Mouse (Mus musculus) liver, embryonic 15.5 days (tissue): ENCODE results near the gene Luc7l. TPM values are rescaled to one million over a fixed set of nuclear protein-coding genes. Genes with fewer than 3 reads are reported as not detected.

ENCODE experiments used
- ATAC-seq: fragments of 200-750 bp; cut with Nextera tagmentation; 2 replicates; pipeline ENCODE4 v1.8.0; 2017; ENCODE audit warnings: moderate number of reproducible peaks, mild to moderate bottlenecking, moderate library complexity; ENCODE audit not compliant: insufficient read depth
- H3K27ac ChIP-seq: fragments of 300-500 bp; sonication (generic); replicated peaks from 2 replicates; pipeline ENCODE4 v1.5.1; 2015; ENCODE audit warnings: mild to moderate bottlenecking, inconsistent platforms
- H3K27me3 ChIP-seq: fragments of 300-500 bp; sonication (generic); 2 replicates; pipeline ENCODE4 v1.6.1; 2015; ENCODE audit warnings: mild to moderate bottlenecking, inconsistent platforms
- H3K36me3 ChIP-seq: fragments of 300-500 bp; sonication (generic); replicated peaks from 2 replicates; pipeline ENCODE4 v1.6.1; 2015; ENCODE audit warnings: moderate library complexity, mild to moderate bottlenecking, inconsistent platforms
- H3K4me1 ChIP-seq: fragments of 300-500 bp; sonication (generic); replicated peaks from 2 replicates; pipeline ENCODE4 v1.6.1; 2015; ENCODE audit warnings: inconsistent platforms
- H3K4me2 ChIP-seq: fragments of 300-500 bp; sonication (generic); 2 replicates; pipeline ENCODE4 v1.6.1; 2015; ENCODE audit warnings: moderate library complexity, mild to moderate bottlenecking, inconsistent platforms
- H3K4me3 ChIP-seq: fragments of 300-500 bp; sonication (generic); replicated peaks from 2 replicates; pipeline ENCODE4 v1.5.1; 2015; ENCODE audit warnings: mild to moderate bottlenecking, inconsistent platforms
- H3K9ac ChIP-seq: fragments of 300-500 bp; sonication (generic); 2 replicates; pipeline ENCODE4 v1.6.1; 2015; ENCODE audit warnings: moderate library complexity, mild to moderate bottlenecking, inconsistent platforms
- H3K9me3 ChIP-seq: fragments of 300-500 bp; sonication (generic); replicated peaks from 2 replicates; pipeline ENCODE4 v1.6.1; 2016; ENCODE audit warnings: inconsistent platforms
- WGBS: fragments of 180-500 bp; shearing (Covaris S2); methylation state at CpG from one replicate; pipeline ENCODE4 v1.1.7; 2015; ENCODE audit warnings: mixed read lengths; ENCODE audit not compliant: insufficient replicate concordance; 5-methylcytosine and 5-hydroxymethylcytosine counted together
- polyA plus RNA-seq: library from polyadenylated mRNA; unstranded; fragments of >200 nt; fragmentation: Nextera tagmentation; extraction: Ambion mirVana; gene quantifications from 2 replicates; pipeline ENCODE4 v1.2.1, GENCODE M21; 2015

The Luc7l gene
- polyA plus RNA-seq = 28.9 and 29.0 TPM in 2 replicates

DNA sequence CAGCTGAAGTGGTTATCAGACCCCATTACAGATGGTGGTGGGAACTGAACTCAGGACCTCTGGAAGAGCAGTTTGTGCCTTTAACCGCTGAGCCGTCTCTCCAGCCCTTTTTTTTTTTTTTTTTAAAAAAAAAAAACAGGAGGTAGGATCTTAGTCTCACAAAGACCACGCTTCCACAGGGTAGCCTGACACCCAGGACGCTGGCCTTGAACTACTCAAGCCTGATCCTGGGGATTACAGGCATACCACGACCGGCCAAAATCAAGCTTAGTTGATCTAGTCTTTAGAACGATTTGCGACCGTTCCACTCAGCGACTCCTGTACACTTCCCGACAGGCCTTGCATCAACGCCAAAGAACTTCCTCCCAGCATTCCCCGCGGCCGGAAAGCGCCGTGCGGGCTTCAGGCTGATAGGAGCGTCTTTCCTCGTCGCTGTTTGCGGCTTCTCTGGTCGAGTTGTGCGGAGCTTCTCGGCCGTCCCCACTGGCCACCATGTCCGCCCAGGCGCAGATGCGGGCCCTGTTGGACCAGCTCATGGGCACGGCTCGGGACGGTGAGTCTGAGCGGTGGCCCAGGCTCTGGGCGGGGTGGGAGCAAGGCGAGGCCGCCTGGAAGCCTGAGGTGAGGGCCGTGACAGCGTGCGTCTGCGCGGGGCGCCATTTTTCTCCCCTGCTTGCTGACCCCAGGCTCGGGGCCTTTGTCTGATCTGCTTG is at the start of gene Luc7l:
TSS of gene Luc7l (plus strand) at position 358 of the 713 bp plus-strand sequence.
- H3K27me3 ChIP-seq = no peaks in the 10 kb centered on the region
- peak; percentile 96 for ATAC-seq
- peak within 1 kb of the TSS; percentile 93 for H3K9ac ChIP-seq
- H3K9me3 ChIP-seq = no peaks in the 10 kb centered on the region
- peak within 1 kb of the TSS; percentile 93 for H3K4me3 ChIP-seq
- H3K36me3 ChIP-seq = peaks cover 17% of the 10 kb centered on the region
- peaks cover 24% of the 10 kb centered on the region for H3K4me1 ChIP-seq
- H3K27ac ChIP-seq = peak within 1 kb of the TSS; percentile 97
- WGBS = under 1% methylated on average over 43 of the region's 43 CpGs
- H3K4me2 ChIP-seq = peak within 1 kb of the TSS; percentile 74

DNA sequence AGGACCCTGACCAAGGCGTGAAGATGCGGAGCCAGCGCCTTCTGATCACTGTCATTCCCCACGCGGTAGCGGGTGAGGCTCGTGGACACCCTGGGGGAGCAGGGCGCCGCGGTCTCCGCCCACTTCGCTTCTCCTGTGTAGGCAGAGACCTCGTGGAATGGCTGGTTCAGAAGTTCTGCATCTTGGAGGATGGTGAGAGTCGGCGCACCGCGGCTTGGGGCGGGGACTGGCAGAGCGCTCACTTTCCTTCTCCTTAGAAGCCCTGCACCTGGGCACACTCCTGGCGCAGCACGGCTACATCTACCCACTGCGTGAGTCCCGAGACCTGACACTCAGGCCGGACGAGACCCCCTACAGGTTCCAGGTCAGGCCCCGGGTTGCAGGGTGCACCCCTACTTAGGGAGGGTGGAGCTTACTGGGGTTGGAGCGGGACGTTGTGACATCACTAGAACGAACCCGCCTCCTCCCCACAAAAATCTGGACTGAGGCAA is 49.3 kb upstream of the Luc7l start:
- Histone ChIP-seq H3K4me2 (peak overlapping the region; percentile 97), H3K9ac (no peak overlapping the region), H3K4me3 (peak overlapping the region; percentile 56), H3K27me3 (peaks cover 80% of the 10 kb centered on the region), H3K9me3 (no peaks in the 10 kb centered on the region), H3K36me3 (no peaks in the 10 kb centered on the region), H3K27ac (no peak overlapping the region), H3K4me1 (peaks cover 54% of the 10 kb centered on the region)
- ATAC-seq = no peak
- WGBS = 2% methylated on average over 30 of the region's 30 CpGs

DNA sequence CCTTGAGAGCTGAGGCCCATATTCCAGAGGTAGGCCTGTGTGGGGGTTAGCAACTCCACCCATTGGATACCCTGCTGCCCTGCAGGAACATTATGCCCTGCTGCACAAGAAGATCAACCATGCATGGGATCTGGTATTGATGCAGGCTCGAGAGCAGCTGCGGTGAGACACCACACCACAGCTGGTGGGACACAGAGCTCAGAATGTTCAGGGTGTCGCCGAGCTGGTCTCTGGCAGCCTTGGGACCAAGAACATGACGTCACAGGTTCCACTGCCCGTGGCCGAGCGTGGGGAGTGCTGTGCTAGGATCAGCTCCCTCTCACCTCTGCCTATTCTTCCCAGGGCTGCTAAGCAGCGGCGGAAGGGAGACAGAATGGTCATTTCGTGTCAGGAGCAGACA is 47.9 kb upstream of the Luc7l start:
- no peak overlapping the region for H3K27ac ChIP-seq
- H3K4me3 ChIP-seq = no peak overlapping the region
- H3K36me3 ChIP-seq = no peaks in the 10 kb centered on the region
- no peak overlapping the region for H3K9ac ChIP-seq
- WGBS = 33% methylated on average over 11 of the region's 11 CpGs
- no peak overlapping the region for H3K4me2 ChIP-seq
- peaks cover 40% of the 10 kb centered on the region for H3K4me1 ChIP-seq
- no peak for ATAC-seq
- H3K9me3 ChIP-seq = no peaks in the 10 kb centered on the region
- H3K27me3 ChIP-seq = peaks cover 79% of the 10 kb centered on the region

DNA sequence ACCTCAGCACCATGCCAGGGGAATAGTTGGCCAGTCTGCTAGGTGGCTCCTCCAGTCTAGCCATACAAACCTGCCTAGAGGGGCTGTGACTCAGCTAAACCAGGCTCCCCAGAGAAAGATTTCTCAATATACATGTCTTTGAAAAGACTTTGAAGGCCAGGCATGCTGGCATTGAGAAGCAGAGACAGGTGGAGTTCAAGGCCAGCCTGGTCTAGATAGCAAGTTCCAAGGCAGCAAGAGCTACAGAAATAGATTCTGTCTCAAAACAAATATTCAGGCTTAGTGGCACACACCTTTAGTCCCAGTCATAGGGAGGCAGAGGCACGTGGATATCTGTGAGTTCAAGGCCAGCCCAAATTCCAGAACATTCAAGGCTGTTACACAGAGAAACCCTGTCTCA is 46.3 kb upstream of the Luc7l start:
- Histone ChIP-seq H3K4me3 (no peak overlapping the region), H3K4me2 (no peak overlapping the region), H3K4me1 (peaks cover 23% of the 10 kb centered on the region), H3K27me3 (peaks cover 68% of the 10 kb centered on the region), H3K9ac (no peak overlapping the region), H3K36me3 (no peaks in the 10 kb centered on the region), H3K27ac (no peak overlapping the region), H3K9me3 (no peaks in the 10 kb centered on the region)
- no peak for ATAC-seq
- 25% methylated on average over 1 of the region's 1 CpGs for WGBS

DNA sequence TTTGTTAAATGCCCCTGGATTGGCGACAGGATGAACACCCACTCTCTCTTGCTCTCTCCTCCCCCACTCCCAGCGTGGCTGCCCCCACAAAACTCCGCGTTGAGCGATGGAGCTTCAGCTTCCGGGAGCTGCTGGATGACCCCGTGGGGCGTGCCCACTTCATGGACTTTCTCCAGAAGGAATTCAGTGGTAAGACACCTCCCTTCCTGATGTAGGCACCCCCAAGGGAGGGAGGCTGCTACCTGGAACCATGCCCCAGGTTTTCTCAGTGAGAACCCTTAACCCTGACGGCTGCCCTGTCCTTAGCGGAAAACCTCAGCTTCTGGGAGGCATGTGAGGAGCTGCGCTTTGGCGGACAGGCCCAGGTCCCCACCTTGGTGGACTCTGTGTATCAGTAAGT is 45.0 kb upstream of the Luc7l start, which contains the start of gene Arhgdig:
TSS of gene Arhgdig (minus strand) at position 101 of the 400 bp plus-strand sequence.
- no peak for ATAC-seq
- Histone ChIP-seq H3K4me3 (no peak within 1 kb of the TSS), H3K27ac (no peak within 1 kb of the TSS), H3K4me2 (no peak within 1 kb of the TSS), H3K9me3 (no peaks in the 10 kb centered on the region), H3K27me3 (peaks cover 55% of the 10 kb centered on the region), H3K36me3 (no peaks in the 10 kb centered on the region), H3K4me1 (peaks cover 11% of the 10 kb centered on the region), H3K9ac (no peak within 1 kb of the TSS)
- 84% methylated on average over 12 of the region's 12 CpGs for WGBS

DNA sequence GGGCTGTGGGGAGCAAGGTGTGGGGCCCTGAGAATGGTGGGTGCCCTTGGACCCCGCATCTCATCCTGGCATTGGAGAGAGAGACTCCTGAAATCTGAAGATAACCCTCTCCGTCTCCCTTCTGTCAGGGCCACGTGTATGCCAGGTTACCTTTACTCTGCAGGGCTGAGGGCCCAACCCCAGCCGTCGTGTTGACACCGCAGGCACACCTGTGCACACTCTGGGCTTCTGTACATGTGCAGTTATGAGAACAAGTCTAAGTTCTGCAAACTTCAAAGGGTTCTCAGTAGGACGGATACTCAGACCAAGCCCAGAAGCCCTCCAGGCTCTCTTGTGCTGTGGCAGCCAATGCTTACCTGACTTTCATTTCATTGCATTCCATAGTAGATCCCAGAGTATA is 40.5 kb upstream of the Luc7l start:
- no peak overlapping the region for H3K4me2 ChIP-seq
- peaks cover 17% of the 10 kb centered on the region; the same call in 1 of the 2 replicates for H3K27me3 ChIP-seq
- H3K27ac ChIP-seq = no peak overlapping the region
- H3K36me3 ChIP-seq = no peaks in the 10 kb centered on the region
- ATAC-seq = no peak
- H3K4me1 ChIP-seq = no peaks in the 10 kb centered on the region
- 70% methylated on average over 7 of the region's 7 CpGs for WGBS
- no peak overlapping the region for H3K4me3 ChIP-seq
- no peak overlapping the region for H3K9ac ChIP-seq
- H3K9me3 ChIP-seq = no peaks in the 10 kb centered on the region

DNA sequence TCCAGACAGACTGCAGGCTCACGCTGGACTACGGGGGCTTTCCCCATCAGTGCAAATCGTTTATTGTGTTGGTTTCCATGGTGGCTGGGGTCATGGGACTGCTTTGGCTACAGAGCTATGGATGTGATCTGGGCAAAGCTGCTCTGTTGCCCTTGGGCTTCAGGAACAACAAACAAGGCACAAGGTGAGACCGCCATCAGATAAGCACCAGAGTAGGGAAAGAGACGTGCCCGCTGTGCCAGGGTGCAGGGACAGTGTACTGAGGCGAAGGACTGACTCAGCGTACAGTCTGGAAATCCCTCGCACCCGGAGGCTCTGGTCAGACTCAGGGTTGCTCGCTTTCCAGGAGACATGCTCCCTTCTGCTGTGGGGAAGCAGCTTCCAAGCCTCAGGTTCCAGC is 40.0 kb upstream of the Luc7l start:
- no peak for ATAC-seq
- Histone ChIP-seq H3K27ac (no peak overlapping the region), H3K9me3 (no peaks in the 10 kb centered on the region), H3K9ac (no peak overlapping the region), H3K4me3 (no peak overlapping the region), H3K27me3 (peaks cover 14% of the 10 kb centered on the region; the same call in 1 of the 2 replicates), H3K36me3 (no peaks in the 10 kb centered on the region), H3K4me2 (no peak overlapping the region), H3K4me1 (no peaks in the 10 kb centered on the region)
- WGBS = 76% methylated on average over 11 of the region's 11 CpGs

DNA sequence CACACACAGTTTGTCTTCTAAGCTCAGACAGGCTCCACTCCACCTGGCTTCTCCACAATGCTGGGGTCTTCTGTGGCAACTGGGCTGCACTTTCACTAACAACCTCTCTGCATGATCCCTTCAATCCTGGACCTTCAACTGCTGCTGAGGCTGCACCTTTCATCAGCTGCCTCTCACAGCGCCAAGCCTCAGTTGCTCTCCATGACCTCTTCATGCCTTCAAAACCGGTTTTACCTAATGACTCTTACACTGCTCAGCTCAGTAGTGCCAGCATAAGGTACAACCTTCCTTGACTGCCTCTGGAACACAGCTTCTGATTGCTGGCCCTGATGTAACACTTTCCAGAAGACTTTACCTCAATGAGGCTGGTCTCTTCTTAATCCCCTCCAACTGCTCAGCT is 31.2 kb upstream of the Luc7l start:
- Histone ChIP-seq H3K4me3 (no peak overlapping the region), H3K27ac (no peak overlapping the region), H3K9ac (no peak overlapping the region), H3K4me2 (no peak overlapping the region), H3K27me3 (peaks cover 4% of the 10 kb centered on the region; the same call in 1 of the 2 replicates), H3K36me3 (no peaks in the 10 kb centered on the region), H3K4me1 (no peaks in the 10 kb centered on the region), H3K9me3 (no peaks in the 10 kb centered on the region)
- WGBS = 53% methylated on average over 2 of the region's 2 CpGs
- ATAC-seq = no peak

DNA sequence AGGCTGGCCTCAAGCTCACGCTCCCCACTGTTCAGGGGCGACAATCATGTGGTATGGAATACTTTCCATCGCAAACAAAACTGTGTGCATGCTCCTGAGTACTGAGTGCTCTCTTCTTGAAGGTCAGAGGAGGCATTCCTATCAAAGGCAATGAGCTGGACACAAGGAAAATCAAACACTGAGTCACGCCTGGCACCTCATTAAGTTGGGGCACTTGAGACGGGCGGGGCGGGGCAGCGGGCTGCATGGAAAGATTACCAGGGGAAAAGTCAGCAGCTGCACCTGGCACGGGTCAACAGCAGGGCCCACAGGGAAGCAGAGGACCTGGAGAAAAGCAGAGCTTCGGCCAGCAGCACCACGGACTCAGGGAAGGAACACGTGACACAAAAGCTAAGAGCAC is 27.5 kb upstream of the Luc7l start:
- ATAC-seq = no peak
- H3K9ac ChIP-seq = no peak overlapping the region
- peaks cover 4% of the 10 kb centered on the region; the same call in 1 of the 2 replicates for H3K27me3 ChIP-seq
- no peak overlapping the region for H3K4me3 ChIP-seq
- H3K9me3 ChIP-seq = no peaks in the 10 kb centered on the region
- no peak overlapping the region for H3K27ac ChIP-seq
- no peak overlapping the region for H3K4me2 ChIP-seq
- no peaks in the 10 kb centered on the region for H3K4me1 ChIP-seq
- no peaks in the 10 kb centered on the region for H3K36me3 ChIP-seq
- WGBS = 62% methylated on average over 12 of the region's 12 CpGs

DNA sequence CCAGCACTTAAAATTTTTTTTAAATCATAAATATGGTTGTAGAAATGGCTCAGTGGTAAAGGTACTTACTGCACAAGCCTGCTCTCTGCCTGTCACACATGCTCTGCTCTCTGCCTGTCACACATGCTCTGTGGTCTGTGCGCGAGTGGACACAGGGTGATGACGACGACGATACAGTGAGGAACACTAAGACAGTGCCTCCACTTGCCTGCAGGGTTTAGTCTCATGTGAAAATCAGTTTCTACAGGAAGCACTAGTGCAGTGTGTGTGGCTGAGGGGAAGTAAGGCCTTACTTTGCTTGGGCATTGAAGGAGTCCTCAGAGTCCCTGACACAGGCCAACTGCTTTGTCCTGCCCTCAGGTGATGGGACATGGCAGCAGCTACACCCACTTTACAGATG is 22.9 kb upstream of the Luc7l start:
- Histone ChIP-seq H3K9ac (no peak overlapping the region), H3K4me3 (no peak overlapping the region), H3K9me3 (no peaks in the 10 kb centered on the region), H3K27me3 (no peaks in the 10 kb centered on the region), H3K27ac (no peak overlapping the region), H3K4me1 (peaks cover 8% of the 10 kb centered on the region; the same call in 1 of the 2 replicates), H3K4me2 (no peak overlapping the region), H3K36me3 (no peaks in the 10 kb centered on the region)
- 55% methylated on average over 5 of the region's 5 CpGs for WGBS
- ATAC-seq = no peak

DNA sequence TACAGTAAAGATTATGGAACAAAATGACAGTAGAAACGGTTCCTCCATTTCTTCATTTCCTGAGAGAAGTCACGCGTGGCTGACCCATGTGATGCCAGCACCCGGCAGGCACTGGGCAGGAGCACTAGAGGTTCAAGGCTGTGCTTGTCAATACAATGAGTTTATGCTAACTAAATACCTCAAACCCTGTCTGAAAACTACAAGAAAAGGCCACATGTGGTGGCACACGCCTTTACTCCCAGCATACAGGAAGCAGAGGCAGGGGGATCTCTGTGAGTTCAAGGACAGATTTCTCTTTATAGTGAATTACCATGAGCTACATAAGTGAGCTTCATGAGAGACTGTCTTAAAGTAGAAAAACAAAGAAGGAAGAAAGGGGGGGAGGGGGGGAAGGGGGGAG is 21.5 kb upstream of the Luc7l start:
- ATAC-seq = no peak
- Histone ChIP-seq H3K9me3 (no peaks in the 10 kb centered on the region), H3K4me3 (no peak overlapping the region), H3K4me2 (no peak overlapping the region), H3K9ac (no peak overlapping the region), H3K4me1 (peaks cover 22% of the 10 kb centered on the region), H3K27me3 (no peaks in the 10 kb centered on the region), H3K36me3 (no peaks in the 10 kb centered on the region), H3K27ac (no peak overlapping the region)
- 66% methylated on average over 5 of the region's 5 CpGs for WGBS
